Mouse (Mus musculus) lung, adult 2 months (tissue): ENCODE measurements at regions not wholly inside any gene's neighbourhood (a gene's known extent, or its start where the extent isn't known, plus 50 kb on each side); places are given as distances from the start of the nearest gene placed in this dataset.

Experiments
- DNase-seq: peaks from one replicate; pipeline ENCODE4 v3.0.0; 2022
- H3K4me1 ChIP-seq: fragments of 200-500 bp; 2 replicates; pipeline ENCODE4 v1.6.1; 2011; ENCODE audit warnings: low read length; ENCODE audit not compliant: control insufficient read depth, insufficient read depth
- H3K4me3 ChIP-seq: fragments of 200-500 bp; replicated peaks from 2 replicates; pipeline ENCODE3; 2011; ENCODE audit warnings: low read depth, mild to moderate bottlenecking, control low read depth, low read length; ENCODE audit errors: extremely low read depth
- CTCF ChIP-seq: fragments of 200-500 bp; IDR thresholded peaks from 2 replicates; pipeline ENCODE4 v1.5.1; 2011; ENCODE audit warnings: mild to moderate bottlenecking, low read length, control low read depth; ENCODE audit not compliant: insufficient read depth
- POLR2A ChIP-seq: fragments of 200-500 bp; IDR thresholded peaks from 2 replicates; pipeline ENCODE4 v1.6.1; 2011; ENCODE audit warnings: low read depth, mild to moderate bottlenecking, control low read depth, low read length, borderline replicate concordance; ENCODE audit errors: extremely low read depth
- WGBS: fragments of 180-500 bp; shearing (Covaris S2); methylation state at CpG from one replicate; pipeline ENCODE4 v1.1.7; 2018; 5-methylcytosine and 5-hydroxymethylcytosine counted together

GRCm38 (mm10) chr16:74984207-74984606 lies 572.6 kb upstream of the Robo2 start:
- H3K4me1 ChIP-seq, result no peaks in the 10 kb centered on the region
- DNase-seq, result no peak
- WGBS, result 92% methylated on average over 1 of the region's 1 CpGs
- TF ChIP-seq CTCF, result no peak
- TF ChIP-seq POLR2A, result no peak
- H3K4me3 ChIP-seq, result no peak overlapping the region

GRCm38 (mm10) chr16:74966099-74966498 lies 554.5 kb upstream of the Robo2 start:
- Histone ChIP-seq H3K4me1 (no peaks in the 10 kb centered on the region), H3K4me3 (no peak overlapping the region)
- WGBS, result 86% methylated on average over 4 of the region's 4 CpGs
- DNase-seq, result no peak
- TF ChIP-seq CTCF, result no peak
- TF ChIP-seq POLR2A, result no peak

GRCm38 (mm10) chr16:74929739-74930138 lies 518.1 kb upstream of the Robo2 start:
- WGBS, result 71% methylated on average over 4 of the region's 4 CpGs
- TF ChIP-seq CTCF (no peak), POLR2A (no peak)
- Histone ChIP-seq H3K4me3 (no peak overlapping the region), H3K4me1 (no peaks in the 10 kb centered on the region)
- DNase-seq, result no peak

- TF ChIP-seq CTCF (no peak), POLR2A (no peak)
- 21% methylated on average over 7 of the region's 7 CpGs for WGBS
- DNase-seq, result no peak
- no peak overlapping the region for H3K4me3 ChIP-seq
- H3K4me1 ChIP-seq, result no peaks in the 10 kb centered on the region
Observed at GRCm38 (mm10) chr16:74900835-74901234, 489.2 kb upstream of the Robo2 start.

- DNase-seq, result no peak
- TF ChIP-seq CTCF (no peak), POLR2A (no peak)
- 57% methylated on average over 1 of the region's 1 CpGs for WGBS
- Histone ChIP-seq H3K4me3 (no peak overlapping the region), H3K4me1 (no peaks in the 10 kb centered on the region)
Observed at GRCm38 (mm10) chr16:74887724-74888123, 476.1 kb upstream of the Robo2 start.

- 88% methylated on average over 3 of the region's 3 CpGs for WGBS
- H3K4me1 ChIP-seq, result no peaks in the 10 kb centered on the region
- TF ChIP-seq POLR2A, result no peak
- TF ChIP-seq CTCF, result no peak
Observed at GRCm38 (mm10) chr16:74878603-74879002, 467.0 kb upstream of the Robo2 start.

GRCm38 (mm10) chr16:74873756-74874155 lies 462.1 kb upstream of the Robo2 start:
- no peak for DNase-seq
- Histone ChIP-seq H3K4me1 (no peaks in the 10 kb centered on the region), H3K4me3 (no peak overlapping the region)
- TF ChIP-seq POLR2A (no peak), CTCF (no peak)

More at GRCm38 (mm10) chr16:74878603-74879002, 467.0 kb upstream of the Robo2 start:
- no peak overlapping the region for H3K4me3 ChIP-seq
- DNase-seq, result no peak

- Histone ChIP-seq H3K4me3 (no peak overlapping the region), H3K4me1 (no peaks in the 10 kb centered on the region)
- TF ChIP-seq POLR2A (no peak), CTCF (0 out of 2 replicates have a peak, but pooled peaks have one; percentile 3)
- WGBS, result 13% methylated on average over 2 of the region's 2 CpGs
- DNase-seq, result no peak
Observed at GRCm38 (mm10) chr16:74857752-74858151, 446.1 kb upstream of the Robo2 start.

GRCm38 (mm10) chr16:74840006-74840405 lies 428.4 kb upstream of the Robo2 start:
- no peak for TF ChIP-seq CTCF
- H3K4me1 ChIP-seq, result no peaks in the 10 kb centered on the region
- WGBS, result 96% methylated on average over 2 of the region's 2 CpGs
- DNase-seq, result no peak
- no peak overlapping the region for H3K4me3 ChIP-seq

GRCm38 (mm10) chr16:74814386-74814785 lies 402.8 kb upstream of the Robo2 start:
- TF ChIP-seq POLR2A, result no peak
- no peak for TF ChIP-seq CTCF
- H3K4me3 ChIP-seq, result no peak overlapping the region
- H3K4me1 ChIP-seq, result no peaks in the 10 kb centered on the region
- no peak for DNase-seq
- WGBS, result 68% methylated on average over 3 of the region's 3 CpGs
